Mouse (Mus musculus) testis, adult 2 months (tissue): Measurements from ENCODE around the gene Tssk4. TPM values are rescaled to one million over a fixed set of nuclear protein-coding genes. Genes with fewer than 3 reads are reported as not detected.

ENCODE experiments used
- H3K27ac ChIP-seq: fragments of 200-500 bp; 2 replicates; pipeline ENCODE4 v1.5.1; 2012; ENCODE audit warnings: low read depth, low read length; ENCODE audit not compliant: control insufficient read depth, insufficient read depth
- H3K27me3 ChIP-seq: fragments of 200-500 bp; 2 replicates; pipeline ENCODE4 v1.6.1; 2012; ENCODE audit warnings: mild to moderate bottlenecking, low read length, moderate library complexity; ENCODE audit not compliant: control insufficient read depth, insufficient read depth
- H3K36me3 ChIP-seq: fragments of 200-500 bp; 2 replicates; pipeline ENCODE4 v1.6.1; 2012; ENCODE audit warnings: mild to moderate bottlenecking, low read length; ENCODE audit not compliant: control insufficient read depth, insufficient read depth
- H3K4me1 ChIP-seq: fragments of 200-500 bp; 2 replicates; pipeline ENCODE4 v1.6.1; 2012; ENCODE audit warnings: low read length; ENCODE audit not compliant: control insufficient read depth, insufficient read depth
- H3K4me3 ChIP-seq: fragments of 200-500 bp; 2 replicates; pipeline ENCODE4 v1.5.1; 2012; ENCODE audit warnings: low read depth, mild to moderate bottlenecking, low read length, moderate library complexity, mixed read lengths; ENCODE audit not compliant: control insufficient read depth
- CTCF ChIP-seq: fragments of 200-500 bp; IDR thresholded peaks from 2 replicates; pipeline ENCODE4 v1.5.1; 2012; ENCODE audit warnings: low read depth, mild to moderate bottlenecking, inconsistent platforms, low read length, moderate library complexity; ENCODE audit not compliant: control insufficient read depth, insufficient read depth, insufficient replicate concordance
- POLR2A ChIP-seq: fragments of 200-500 bp; IDR thresholded peaks from 2 replicates; pipeline ENCODE4 v1.6.1; 2012; ENCODE audit warnings: low read depth, mild to moderate bottlenecking, inconsistent platforms, low read length, moderate library complexity; ENCODE audit not compliant: control insufficient read depth
- polyA plus RNA-seq: library from polyadenylated mRNA; depleted of rRNA; stranded (reverse); fragments of >200 nt; gene quantifications from 2 replicates; pipeline ENCODE4 v1.2.3, GENCODE M21; 2012; rRNA removed

The Tssk4 gene
- polyA plus RNA-seq, 1 experiment: 200 TPM

DNA sequence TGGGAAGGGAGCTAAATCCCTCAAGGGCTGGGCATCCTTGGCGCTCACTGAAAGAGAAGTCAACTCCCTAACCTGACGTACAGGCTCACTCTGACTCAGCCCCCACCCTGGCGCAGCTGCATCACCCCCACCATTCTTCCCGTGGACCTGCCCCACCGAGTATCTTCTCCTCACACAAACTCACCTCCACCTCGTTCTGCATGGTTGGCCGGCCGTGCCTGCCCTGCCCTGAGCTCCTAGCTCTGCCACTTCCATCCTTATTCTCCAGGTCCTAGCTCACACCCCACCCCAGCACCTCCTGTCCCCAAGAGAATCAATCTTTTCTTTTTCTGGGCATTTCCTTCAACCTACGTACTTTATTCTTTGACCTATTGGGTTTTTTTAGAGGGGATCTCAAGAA lies 51.1 kb downstream of the Tssk4 start:
- H3K27ac ChIP-seq: no peak overlapping the region
- H3K4me3 ChIP-seq: no peak overlapping the region
- no peak for TF ChIP-seq POLR2A
- TF ChIP-seq CTCF: no peak
- no peaks in the 10 kb centered on the region for H3K4me1 ChIP-seq
- H3K36me3 ChIP-seq: no peaks in the 10 kb centered on the region
- no peaks in the 10 kb centered on the region for H3K27me3 ChIP-seq

Other genes with a start within 250 kb of the Tssk4 start
- 27.2 and 28.8 TPM in 2 replicates for gene Dhrs4, start 171.4 kb upstream of the Tssk4 start, polyA plus RNA-seq
- 1.8 and 1.9 TPM in 2 replicates for gene Carmil3, start 159.5 kb upstream of the Tssk4 start, polyA plus RNA-seq
- gene Cpne6, start 139.7 kb upstream of the Tssk4 start, polyA plus RNA-seq: 0.06 and 0.29 TPM in 2 replicates
- 0.20 and 0.37 TPM in 2 replicates for gene Nrl, start 125.2 kb upstream of the Tssk4 start, polyA plus RNA-seq
- gene Pck2, start 109.9 kb upstream of the Tssk4 start, polyA plus RNA-seq: 2.8 and 5.7 TPM in 2 replicates
- gene Dcaf11, start 90.2 kb upstream of the Tssk4 start, polyA plus RNA-seq: 54.5 and 60.7 TPM in 2 replicates
- 2.1 and 2.3 TPM in 2 replicates for gene A730061H03Rik, start 89.8 kb upstream of the Tssk4 start, polyA plus RNA-seq
- 40.2 and 52.7 TPM in 2 replicates for gene Fitm1, start 74.6 kb upstream of the Tssk4 start, polyA plus RNA-seq
- 7.6 and 8.4 TPM in 2 replicates for gene Psme1, start 72.1 kb upstream of the Tssk4 start, polyA plus RNA-seq
- gene Emc9, start 64.9 kb upstream of the Tssk4 start, polyA plus RNA-seq: 5.8 and 6.4 TPM in 2 replicates
- 10.2 and 14.9 TPM in 2 replicates for gene Psme2, start 59.1 kb upstream of the Tssk4 start, polyA plus RNA-seq
- gene Rnf31, start 58.5 kb upstream of the Tssk4 start, polyA plus RNA-seq: 7.8 and 8.9 TPM in 2 replicates
- gene Irf9, start 46.6 kb upstream of the Tssk4 start, polyA plus RNA-seq: 4.1 and 4.4 TPM in 2 replicates
- gene Rec8, start 32.1 kb upstream of the Tssk4 start, polyA plus RNA-seq: 65.8 and 78.1 TPM in 2 replicates
- gene Ipo4, start 14.2 kb upstream of the Tssk4 start, polyA plus RNA-seq: 519 and 558 TPM in 2 replicates
- gene Gm49378, start 12.3 kb upstream of the Tssk4 start, polyA plus RNA-seq: 1.9 and 2.1 TPM in 2 replicates
- 18.2 and 21.3 TPM in 2 replicates for gene Tm9sf1, start 6.4 kb upstream of the Tssk4 start, polyA plus RNA-seq
- gene Mdp1, start 10.3 kb downstream of the Tssk4 start, polyA plus RNA-seq: 4.1 TPM in 2 replicates
- gene Gmpr2, start 21.8 kb downstream of the Tssk4 start, polyA plus RNA-seq: 29.6 and 35.9 TPM in 2 replicates
- 196 and 222 TPM in 2 replicates for gene Nedd8, start 21.9 kb downstream of the Tssk4 start, polyA plus RNA-seq
- 26.8 and 30.0 TPM in 2 replicates for gene Tinf2, start 31.6 kb downstream of the Tssk4 start, polyA plus RNA-seq
- 0.27 and 0.65 TPM in 2 replicates for gene Tgm1, start 63.7 kb downstream of the Tssk4 start, polyA plus RNA-seq
- gene Rabggta, start 72.1 kb downstream of the Tssk4 start, polyA plus RNA-seq: 40.9 and 41.4 TPM in 2 replicates
- 322 and 330 TPM in 2 replicates for gene Dhrs1, start 95.5 kb downstream of the Tssk4 start, polyA plus RNA-seq
- 142 and 144 TPM in 2 replicates for gene Nop9, start 95.5 kb downstream of the Tssk4 start, polyA plus RNA-seq
- 0.13 TPM in 1 of 2 replicates, not detected in the other for gene Cideb, start 108.3 kb downstream of the Tssk4 start, polyA plus RNA-seq
- 0.07 and 0.11 TPM in 2 replicates for gene Ltb4r2, start 111.2 kb downstream of the Tssk4 start, polyA plus RNA-seq
- 0.11 and 0.20 TPM in 2 replicates for gene Ltb4r1, start 115.8 kb downstream of the Tssk4 start, polyA plus RNA-seq
- gene Adcy4, start 133.9 kb downstream of the Tssk4 start, polyA plus RNA-seq: 0.38 and 0.82 TPM in 2 replicates
- gene Ripk3, start 138.7 kb downstream of the Tssk4 start, polyA plus RNA-seq: 4.1 and 4.8 TPM in 2 replicates
- gene Nfatc4, start 173.0 kb downstream of the Tssk4 start, polyA plus RNA-seq: 0.58 and 0.83 TPM in 2 replicates
- 0.41 and 0.51 TPM in 2 replicates for gene Nynrin, start 203.8 kb downstream of the Tssk4 start, polyA plus RNA-seq
- 1.0 and 1.1 TPM in 2 replicates for gene Cbln3, start 234.2 kb downstream of the Tssk4 start, polyA plus RNA-seq
- 5.0 and 5.1 TPM in 2 replicates for gene Khnyn, start 234.8 kb downstream of the Tssk4 start, polyA plus RNA-seq